Mouse (Mus musculus): ENCODE data around the gene Orc3. TPM values are rescaled to one million over a fixed set of nuclear protein-coding genes. Genes with fewer than 3 reads are reported as not detected.

Gene Orc3
- total and polyA plus RNA-seq, 3 experiments: 65.7 to 156 (median 86.7) TPM

DNA sequence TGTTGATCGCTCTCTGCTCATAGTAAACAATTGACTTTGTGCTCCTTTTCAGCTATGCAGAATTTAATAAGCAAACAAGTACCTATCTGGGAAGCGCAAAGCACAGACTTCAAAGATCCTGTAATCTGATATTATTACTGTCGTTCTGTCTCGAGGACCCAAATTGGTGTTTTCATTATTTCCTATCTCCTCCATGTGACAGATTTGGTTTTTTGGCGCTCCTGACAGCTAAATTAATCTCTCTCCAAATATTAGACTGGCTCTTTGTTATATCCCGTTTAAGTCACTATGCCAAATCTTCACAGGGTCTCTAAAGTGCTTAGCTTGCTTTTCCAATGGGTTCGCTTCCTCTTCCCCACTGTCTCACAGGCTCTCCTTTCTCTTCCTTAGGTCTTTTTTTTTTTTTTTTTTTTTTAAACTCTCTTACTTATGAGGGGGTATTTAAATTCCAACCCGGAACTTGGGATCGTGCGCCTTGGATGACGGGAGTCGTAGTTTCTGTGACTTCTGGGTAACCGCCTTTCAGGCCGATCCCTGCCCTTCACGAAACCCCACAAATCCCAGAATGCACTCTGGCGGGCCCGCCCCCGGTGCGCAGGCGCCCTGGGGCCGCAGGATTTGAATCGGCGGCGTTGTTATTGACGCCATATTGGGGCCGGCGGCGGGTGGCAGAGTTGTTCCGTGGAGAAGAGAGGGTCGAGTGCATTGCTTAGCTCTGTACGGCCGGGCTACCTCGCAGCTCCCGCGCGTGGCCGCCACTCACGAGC, 64.6 kb downstream of the Orc3 start (continued):
- no peak for TF ChIP-seq JUN (IDR thresholded peaks at IDR 0.05; ENCODE audit: insufficient read depth, low read depth, low read length)
- peak; percentile 53; the same call in 1 of the 2 replicates for TF ChIP-seq IRF4 (IDR thresholded peaks at IDR 0.05; ENCODE audit: low read depth, low read length)
- TF ChIP-seq NRF1 (IDR thresholded peaks at IDR 0.05; ENCODE audit: low read depth, low read length): peak; percentile 94
- peak; percentile 99 for TF ChIP-seq ZNF384 (IDR thresholded peaks at IDR 0.05; ENCODE audit: low read depth, low read length)
- TF ChIP-seq CTCF (conservative IDR thresholded peaks at IDR 0.05 in 1 of 2, IDR thresholded peaks at IDR 0.05 in 1 of 2; ENCODE audit: low read depth in 2 of 2, low read length in 2 of 2): no peak
- TF ChIP-seq MEF2A (IDR thresholded peaks at IDR 0.05; ENCODE audit: borderline replicate concordance, low read depth, low read length): 0 out of 2 replicates have a peak, but pooled peaks have one; percentile 21
- TF ChIP-seq MXI1 (IDR thresholded peaks at IDR 0.05; ENCODE audit: low read depth, low read length): no peak; the same call in 1 of the 2 replicates
- no peak for TF ChIP-seq MYC (IDR thresholded peaks at IDR 0.05; ENCODE audit: low read depth, low read length)
- peak; percentile 42; the same call in 1 of the 2 replicates for TF ChIP-seq GABPA (IDR thresholded peaks at IDR 0.05; ENCODE audit: insufficient replicate concordance, low read depth, low read length)

DNA sequence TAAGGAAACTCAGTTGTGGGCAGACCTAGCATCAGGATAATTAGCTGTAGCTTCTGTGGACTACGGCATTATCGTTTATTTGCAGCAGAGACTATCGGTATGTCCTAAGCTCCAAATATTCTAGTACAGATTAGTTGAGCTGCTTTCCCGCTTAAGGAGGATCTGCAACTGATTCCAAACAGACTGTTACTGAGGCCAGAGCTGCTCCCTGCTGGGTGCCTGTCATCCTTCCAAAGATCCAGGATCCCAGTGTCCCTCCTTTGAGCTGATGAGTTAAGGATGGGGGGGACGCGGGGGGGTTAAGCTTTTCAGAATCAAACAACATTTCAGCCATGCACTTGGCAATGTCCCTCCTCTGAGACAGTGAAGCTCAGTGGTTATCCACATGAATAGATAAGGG, 84.8 kb downstream of the Orc3 start:
- Histone ChIP-seq H3K79me2 (replicated peaks; ENCODE audit: control insufficient read depth, extremely low read depth, insufficient read depth, poor library complexity, severe bottlenecking) (no peaks in the 10 kb centered on the region), H3K4me3 (replicated peaks in 1 of 3; ENCODE audit: low read depth in 2 of 3, low read length in 2 of 3, poor library complexity in 1 of 3) (no peak overlapping the region), H3K36me3 (replicated peaks in 1 of 2; ENCODE audit: control insufficient read depth in 1 of 2, insufficient read depth in 1 of 2, low read length in 1 of 2) (no peaks in the 10 kb centered on the region), H3K27ac (ENCODE audit: insufficient read depth, low read depth) (no peak overlapping the region), H3K27me3 (replicated peaks) (no peaks in the 10 kb centered on the region), H3K4me1 (ENCODE audit: control insufficient read depth in 1 of 2, insufficient read depth in 2 of 2) (peaks cover 0 to 8% of the 10 kb centered on the region in 2 experiments; a peak in 3 of 4 replicates), H3K9me3 (replicated peaks; ENCODE audit: low read length) (peaks cover 3% of the 10 kb centered on the region), H3K9ac (ENCODE audit: insufficient read depth, low read depth) (no peak overlapping the region), H3K4me2 (ENCODE audit: insufficient read depth, low read depth, poor library complexity, severe bottlenecking) (no peak overlapping the region)
- DNase-seq (ENCODE audit: extremely low read depth): no peak
- in situ Hi-C loops (cut with MboI; ENCODE audit: low pct_ligation_motif_present, low pct_unique_long_range_greater_than_20kb, low sequenced_read_pairs): no loop called here
- no peak for TF ChIP-seq CTCF (conservative IDR thresholded peaks at IDR 0.05 in 1 of 2, IDR thresholded peaks at IDR 0.05 in 1 of 2; ENCODE audit: low read depth in 2 of 2, low read length in 2 of 2)
- TF ChIP-seq MEF2A (IDR thresholded peaks at IDR 0.05; ENCODE audit: borderline replicate concordance, low read depth, low read length): no peak
- TF ChIP-seq HCFC1 (IDR thresholded peaks at IDR 0.05; ENCODE audit: low read depth, low read length): no peak
- TF ChIP-seq EP300 (IDR thresholded peaks at IDR 0.05; ENCODE audit: low read length): no peak
- TF ChIP-seq BHLHE40 (IDR thresholded peaks at IDR 0.05; ENCODE audit: low read depth, low read length): no peak
- no peak for TF ChIP-seq SMC3 (IDR thresholded peaks at IDR 0.05; ENCODE audit: low read depth, low read length)
- no peak for TF ChIP-seq MAZ (IDR thresholded peaks at IDR 0.05; ENCODE audit: low read depth, low read length)
- TF ChIP-seq USF1 (IDR thresholded peaks at IDR 0.05; ENCODE audit: low read depth, low read length): no peak
- no peak for TF ChIP-seq IRF4 (IDR thresholded peaks at IDR 0.05; ENCODE audit: low read depth, low read length)
- no peak for TF ChIP-seq ETS1 (conservative IDR thresholded peaks at IDR 0.05; ENCODE audit: low read depth, low read length)
- no peak for TF ChIP-seq PAX5 (IDR thresholded peaks at IDR 0.05; ENCODE audit: low read length)
- no peak for TF ChIP-seq ELF1 (IDR thresholded peaks at IDR 0.05; ENCODE audit: low read depth, low read length)
- TF ChIP-seq UBTF (IDR thresholded peaks at IDR 0.05; ENCODE audit: low read depth, low read length): no peak
- no peak for TF ChIP-seq TCF12 (IDR thresholded peaks at IDR 0.05; ENCODE audit: low read depth, low read length)
- no peak for TF ChIP-seq RCOR1 (conservative IDR thresholded peaks at IDR 0.05; ENCODE audit: low read depth, low read length)
- no peak for TF ChIP-seq ZNF384 (IDR thresholded peaks at IDR 0.05; ENCODE audit: low read depth, low read length)
- no peak for TF ChIP-seq ZKSCAN1 (IDR thresholded peaks at IDR 0.05; ENCODE audit: borderline replicate concordance, low read depth, low read length)
- dilution Hi-C loops (cut with MboI; ENCODE audit: extremely low pct_ligation_motif_present, extremely low pct_unique_long_range_greater_than_20kb, low sequenced_read_pairs): no loop called here

Data from CH12.LX (cell line).